Mouse (Mus musculus) limb, embryonic 14.5 days (tissue): Measurements from ENCODE around the gene Ubqlnl. TPM values are rescaled to one million over a fixed set of nuclear protein-coding genes. Genes with fewer than 3 reads are reported as not detected.

ENCODE experiments used
- ATAC-seq: fragments of 200-750 bp; cut with Nextera tagmentation; 2 replicates; pipeline ENCODE4 v1.8.0; 2017; ENCODE audit warnings: low read depth, moderate number of reproducible peaks, moderate TSS enrichment; ENCODE audit not compliant: low FRiP score
- DNase-seq: peaks from one replicate; pipeline ENCODE4 v3.0.0-alpha.2; 2015; ENCODE audit warnings: low spot score
- H3K27ac ChIP-seq: fragments of 300-500 bp; sonication (generic); replicated peaks from 2 replicates; pipeline ENCODE4 v1.5.1; 2014; ENCODE audit warnings: low read depth, mild to moderate bottlenecking, low read length, moderate library complexity, mixed read lengths
- H3K27me3 ChIP-seq: fragments of 300-500 bp; sonication (generic); 2 replicates; pipeline ENCODE4 v1.6.1; 2014; ENCODE audit warnings: low read length, mixed read lengths; ENCODE audit not compliant: control insufficient read depth, insufficient read depth
- H3K36me3 ChIP-seq: fragments of 300-500 bp; sonication (generic); 2 replicates; pipeline ENCODE4 v1.6.1; 2014; ENCODE audit warnings: mild to moderate bottlenecking, low read length, moderate library complexity, mixed read lengths; ENCODE audit not compliant: control insufficient read depth, insufficient read depth
- H3K4me1 ChIP-seq: fragments of 300-500 bp; sonication (generic); 2 replicates; pipeline ENCODE4 v1.6.1; 2014; ENCODE audit warnings: antibody characterized with exemption, low read length, mixed read lengths; ENCODE audit not compliant: control insufficient read depth, insufficient read depth
- H3K4me2 ChIP-seq: fragments of 300-500 bp; sonication (generic); replicated peaks from 2 replicates; pipeline ENCODE4 v1.6.1; 2014; ENCODE audit warnings: low read depth, mild to moderate bottlenecking, low read length, moderate library complexity; ENCODE audit not compliant: severe bottlenecking
- H3K4me3 ChIP-seq: fragments of 300-500 bp; sonication (generic); replicated peaks from 2 replicates; pipeline ENCODE4 v1.5.1; 2014; ENCODE audit warnings: low read length
- H3K9ac ChIP-seq: fragments of 300-500 bp; sonication (generic); 2 replicates; pipeline ENCODE4 v1.6.1; 2014; ENCODE audit warnings: mild to moderate bottlenecking, low read depth, low read length, moderate library complexity; ENCODE audit not compliant: severe bottlenecking
- H3K9me3 ChIP-seq: fragments of 300-500 bp; sonication (generic); 2 replicates; pipeline ENCODE4 v1.6.1; 2016; ENCODE audit warnings: low read length; ENCODE audit not compliant: control insufficient read depth
- POLR2A ChIP-seq: fragments of 200-500 bp; IDR thresholded peaks from 2 replicates; pipeline ENCODE4 v1.8.0; 2012; ENCODE audit warnings: inconsistent platforms, mild to moderate bottlenecking, moderate library complexity, borderline replicate concordance; ENCODE audit not compliant: insufficient read depth, insufficient read length; ENCODE audit errors: extremely low read depth
- WGBS: fragments of 180-500 bp; shearing (Covaris S2); extraction: QIAGEN DNeasy Blood & Tissue Kit; methylation state at CpG from one replicate; pipeline ENCODE4 v1.1.7; 2014; 5-methylcytosine and 5-hydroxymethylcytosine counted together
- polyA plus RNA-seq, 2 experiments: library from polyadenylated mRNA; depleted of rRNA in 1 of 2; stranded (reverse) in 1 of 2; unstranded in 1 of 2; fragments of >200 nt; fragmentation: Nextera tagmentation in 1 of 2; extraction: Ambion mirVana in 1 of 2; gene quantifications; 2 replicates each; pipeline versions ENCODE4 v1.2.1 to v1.2.3; 2012 to 2014

Ubqlnl gene
- polyA plus RNA-seq (2012; rRNA removed) (not detected in 2 replicates), polyA plus RNA-seq (2014; fragmentation: Nextera tagmentation; extraction: Ambion mirVana) (not detected in 2 replicates)

DNA sequence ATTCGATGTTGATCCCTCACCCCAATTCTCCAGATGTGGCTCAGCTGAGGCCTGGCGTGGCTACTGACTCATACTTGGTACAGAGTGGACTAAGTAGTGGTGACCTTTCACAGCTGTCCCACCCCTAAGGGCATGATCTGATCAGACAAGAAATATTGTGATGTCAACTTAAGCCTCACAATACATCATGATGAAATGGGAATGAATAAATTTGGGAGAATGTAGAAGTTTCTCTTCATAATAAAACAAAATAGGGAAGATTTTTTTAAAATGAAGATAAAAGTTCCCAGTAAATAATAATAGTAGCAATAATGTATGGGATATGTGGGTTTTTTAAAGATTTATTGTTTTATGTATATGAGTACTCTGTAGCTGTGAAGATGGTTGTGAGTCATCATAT, at the start of gene Ubqlnl:
Gene Ubqlnl (minus strand): TSS at position 101 of the 400 bp plus-strand sequence.
- no peak within 1 kb of the TSS for H3K27ac ChIP-seq

DNA sequence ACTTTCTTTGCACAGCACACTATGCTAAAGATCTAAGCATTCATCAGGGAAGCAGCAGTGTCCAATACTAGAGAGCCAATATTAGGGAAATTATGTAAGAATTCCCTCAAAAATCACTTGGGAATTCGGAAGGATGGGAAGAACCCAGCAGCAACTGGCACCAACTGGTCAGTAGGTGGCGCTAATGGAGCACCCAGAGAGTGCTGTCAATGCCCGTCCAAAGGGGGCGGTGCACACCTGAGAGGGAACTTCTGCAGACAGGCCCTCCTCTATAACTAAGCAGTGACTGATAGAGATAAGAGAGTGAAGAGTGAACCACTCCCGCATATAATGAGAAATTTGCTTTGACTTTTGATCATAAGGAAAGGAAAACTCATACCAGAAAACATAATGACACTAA, 49.5 kb upstream of the Ubqlnl start:
- 9% methylated on average over 5 of the region's 5 CpGs for whole genome bisulfite sequencing
- Histone ChIP-seq H3K27ac (no peak overlapping the region), H3K36me3 (no peaks in the 10 kb centered on the region), H3K9ac (no peak overlapping the region), H3K27me3 (no peaks in the 10 kb centered on the region), H3K9me3 (no peaks in the 10 kb centered on the region), H3K4me3 (no peak overlapping the region), H3K4me1 (no peaks in the 10 kb centered on the region), H3K4me2 (no peak overlapping the region)
- no peak for TF ChIP-seq POLR2A
- DNase-seq = peak; percentile 68
- ATAC-seq = no peak

More for the DNA sequence above, at the start of gene Ubqlnl:
- Histone ChIP-seq H3K9ac (no peak within 1 kb of the TSS), H3K4me2 (no peak within 1 kb of the TSS), H3K36me3 (no peaks in the 10 kb centered on the region), H3K4me3 (no peak within 1 kb of the TSS), H3K27me3 (no peaks in the 10 kb centered on the region), H3K9me3 (no peaks in the 10 kb centered on the region), H3K4me1 (no peaks in the 10 kb centered on the region)
- ATAC-seq (no peak), DNase-seq (no peak)
- 95% methylated on average over 2 of the region's 2 CpGs for whole genome bisulfite sequencing
- no peak for TF ChIP-seq POLR2A

DNA sequence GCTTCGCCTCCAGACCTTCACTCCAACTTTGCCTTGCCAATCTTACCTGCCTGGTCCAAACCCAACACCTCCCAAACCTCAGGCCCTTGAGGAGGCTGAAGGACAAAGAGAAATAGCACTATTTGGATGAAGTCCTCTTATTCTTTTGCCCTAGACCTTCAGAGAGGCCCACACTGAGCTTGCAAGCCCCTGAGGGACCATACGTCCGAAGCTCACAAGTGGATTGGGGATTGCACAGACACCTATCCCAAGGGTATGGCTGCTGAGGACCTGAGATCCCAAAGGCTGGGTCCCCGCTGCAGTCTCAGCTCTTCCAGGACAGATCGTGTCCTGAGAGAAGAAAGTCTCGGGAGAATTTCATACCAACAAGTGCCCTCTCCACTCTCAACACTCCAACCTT, 45.5 kb upstream of the Ubqlnl start, which contains the start of gene Olfr649:
Gene Olfr649 (minus strand): TSS at position 101 of the 400 bp plus-strand sequence.
- Histone ChIP-seq H3K36me3 (no peaks in the 10 kb centered on the region), H3K9ac (no peak within 1 kb of the TSS), H3K9me3 (no peaks in the 10 kb centered on the region), H3K27me3 (no peaks in the 10 kb centered on the region), H3K27ac (no peak within 1 kb of the TSS), H3K4me1 (no peaks in the 10 kb centered on the region), H3K4me2 (no peak within 1 kb of the TSS), H3K4me3 (no peak within 1 kb of the TSS)
- DNase-seq (no peak), ATAC-seq (no peak)
- WGBS = 85% methylated on average over 6 of the region's 6 CpGs
- no peak for TF ChIP-seq POLR2A

DNA sequence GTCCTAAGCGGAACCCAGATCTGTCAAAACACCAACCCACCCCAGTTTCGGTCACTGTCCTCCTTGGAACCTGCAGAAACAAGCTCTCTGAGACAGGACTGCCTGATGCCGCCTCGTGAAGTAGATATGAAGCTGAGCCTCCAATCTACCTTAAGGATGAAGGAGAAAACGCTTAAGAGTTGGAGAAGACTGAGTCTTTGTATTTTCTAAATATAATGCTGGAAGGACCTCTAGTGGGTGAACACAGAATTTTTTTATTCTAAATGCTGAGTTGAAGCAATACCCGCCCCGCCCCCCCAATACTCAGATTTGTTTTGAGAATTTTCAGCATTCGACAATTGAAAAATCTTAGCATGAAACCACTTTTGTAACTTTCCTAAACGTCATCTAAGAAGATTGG, 40.9 kb upstream of the Ubqlnl start:
- ATAC-seq (no peak), DNase-seq (no peak)
- no peak overlapping the region for H3K27ac ChIP-seq
- no peaks in the 10 kb centered on the region for H3K9me3 ChIP-seq
- no peaks in the 10 kb centered on the region for H3K36me3 ChIP-seq
- no peak overlapping the region for H3K4me2 ChIP-seq
- no peak overlapping the region for H3K4me3 ChIP-seq
- H3K4me1 ChIP-seq = no peaks in the 10 kb centered on the region
- WGBS = 56% methylated on average over 9 of the region's 9 CpGs
- no peak for TF ChIP-seq POLR2A
- H3K9ac ChIP-seq = no peak overlapping the region
- no peaks in the 10 kb centered on the region for H3K27me3 ChIP-seq

DNA sequence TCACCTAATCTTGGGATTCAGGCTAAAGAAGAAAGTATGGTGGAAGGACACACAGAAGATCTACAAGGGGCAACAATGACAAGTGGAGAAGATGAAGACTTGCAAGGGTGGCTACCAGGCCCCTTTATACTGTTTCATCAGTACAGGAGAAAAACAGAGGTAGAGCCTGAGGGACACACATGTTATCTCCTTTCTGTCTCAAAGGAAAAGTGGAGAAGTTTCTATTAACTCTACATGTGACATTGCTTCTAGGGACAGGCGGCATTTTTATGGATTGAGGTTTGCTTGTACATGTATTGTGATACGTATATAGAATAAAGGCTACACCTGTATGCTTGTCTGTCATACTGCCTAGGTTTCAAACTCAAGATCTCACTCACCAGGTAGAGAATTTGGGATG, 32.9 kb upstream of the Ubqlnl start, which contains the start of gene Olfr648:
Gene Olfr648 (minus strand): TSS at position 101 of the 400 bp plus-strand sequence.
- no peaks in the 10 kb centered on the region for H3K27me3 ChIP-seq
- ATAC-seq = no peak

DNA sequence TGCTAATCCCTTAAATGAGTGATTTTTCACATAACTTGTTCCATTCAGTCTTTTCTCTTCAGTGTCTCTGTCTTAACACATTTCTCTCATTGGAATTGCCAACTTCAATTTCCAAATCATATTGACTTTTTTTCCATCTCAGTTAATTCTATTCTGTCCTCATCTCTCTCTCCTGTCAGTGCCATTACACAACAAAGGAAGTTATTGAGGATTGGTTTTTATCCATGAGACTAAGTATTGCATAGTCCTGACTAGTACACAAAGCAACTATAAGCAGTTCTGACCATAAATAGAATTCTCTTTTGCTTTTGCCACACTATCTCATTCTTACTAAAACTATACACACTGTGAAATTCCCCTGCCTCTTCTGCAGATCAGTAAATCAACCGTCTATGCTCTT, 28.7 kb upstream of the Ubqlnl start:
- Histone ChIP-seq H3K4me3 (no peak overlapping the region), H3K36me3 (no peaks in the 10 kb centered on the region), H3K9ac (no peak overlapping the region), H3K27ac (no peak overlapping the region), H3K4me2 (no peak overlapping the region), H3K27me3 (no peaks in the 10 kb centered on the region), H3K4me1 (no peaks in the 10 kb centered on the region), H3K9me3 (no peaks in the 10 kb centered on the region)
- WGBS = 83% methylated on average over 1 of the region's 1 CpGs
- no peak for TF ChIP-seq POLR2A
- DNase-seq (no peak), ATAC-seq (no peak)

More for the DNA sequence above, 32.9 kb upstream of the Ubqlnl start, which contains the start of gene Olfr648:
- H3K36me3 ChIP-seq = no peaks in the 10 kb centered on the region
- 86% methylated on average over 2 of the region's 2 CpGs for WGBS
- no peak within 1 kb of the TSS for H3K27ac ChIP-seq
- DNase-seq = no peak
- no peak within 1 kb of the TSS for H3K4me2 ChIP-seq
- no peak within 1 kb of the TSS for H3K4me3 ChIP-seq
- H3K9me3 ChIP-seq = no peaks in the 10 kb centered on the region
- no peaks in the 10 kb centered on the region for H3K4me1 ChIP-seq
- no peak within 1 kb of the TSS for H3K9ac ChIP-seq
- TF ChIP-seq POLR2A = no peak
